Mouse (Mus musculus): Measurements from ENCODE around the gene Qsox1.

DNA sequence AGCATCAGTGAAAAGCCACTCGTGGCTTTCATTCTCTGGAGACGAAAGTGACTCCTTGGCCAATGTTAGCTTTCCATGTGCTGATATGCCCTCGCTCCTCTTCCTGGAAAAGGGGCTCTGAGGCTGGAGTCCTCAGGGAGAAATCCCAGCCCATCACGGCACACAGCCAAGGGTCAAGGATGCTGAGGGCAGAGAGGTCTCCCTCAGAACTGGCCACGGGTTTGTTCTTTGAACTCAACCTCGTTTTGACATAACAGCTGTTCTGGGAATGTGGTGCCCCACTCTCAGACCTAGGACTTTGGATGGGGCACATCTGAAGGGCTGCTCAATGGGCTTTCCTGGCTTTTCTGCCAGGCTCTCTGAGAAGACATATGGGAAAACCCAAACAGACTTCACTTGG, 17.8 kb downstream of the Qsox1 start:
- TF ChIP-seq MAX (IDR thresholded peaks at IDR 0.05) (no peak), CTCF (IDR thresholded peaks at IDR 0.05; ENCODE audit: control insufficient read depth, insufficient read depth, insufficient read length) (no peak), MYOD1 (IDR thresholded peaks at IDR 0.05; ENCODE audit: control insufficient read depth, insufficient read length, low read depth) (no peak), USF1 (IDR thresholded peaks at IDR 0.05; ENCODE audit: low read depth) (no peak), CEBPB (IDR thresholded peaks at IDR 0.05; ENCODE audit: low read depth) (no peak), MYOG (IDR thresholded peaks at IDR 0.05; ENCODE audit: control insufficient read depth, extremely low read depth, insufficient read length) (no peak)
